Mouse (Mus musculus): Measurements from ENCODE around the gene Gm6763. TPM values are rescaled to one million over a fixed set of nuclear protein-coding genes. Genes with fewer than 3 reads are reported as not detected.
"Not testable (repeated sequence)": the region's sequence is repeated elsewhere in the genome, so short reads cannot be mapped to it uniquely, and the experiment has no call there.

The Gm6763 gene
- polyA plus RNA-seq (2016; fragmentation: Nextera tagmentation; extraction: Ambion mirVana): not detected in 2 replicates

DNA sequence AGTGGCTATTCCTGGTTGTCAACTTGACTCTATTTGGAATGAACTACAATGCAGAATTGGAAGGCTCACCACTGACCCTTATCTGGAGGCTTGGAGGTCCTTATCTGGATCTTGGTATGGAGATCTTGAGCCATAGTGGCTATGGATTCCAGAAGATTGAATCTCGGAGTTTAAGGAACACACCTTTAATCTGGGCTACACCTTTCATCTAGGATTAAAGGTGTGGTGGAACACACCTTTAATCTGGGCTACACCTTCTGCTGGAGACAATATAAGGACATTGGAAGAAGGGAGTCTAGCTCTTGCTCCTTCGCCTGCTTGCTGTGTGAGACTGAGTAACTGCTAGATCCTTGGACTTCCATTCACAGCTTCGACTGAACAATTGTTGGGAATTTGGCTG lies at the start of gene Gm6763:
Gene Gm6763 (plus strand): TSS at position 301 of the 400 bp plus-strand sequence.
- not testable (repeated sequence) for H3K4me2 ChIP-seq; H3K27me3 ChIP-seq; ATAC-seq (ENCODE audit: insufficient number of reproducible peaks, insufficient read depth, low FRiP score, low TSS enrichment, low read depth); H3K36me3 ChIP-seq; H3K4me3 ChIP-seq (replicated peaks); H3K27ac ChIP-seq; H3K9me3 ChIP-seq; H3K4me1 ChIP-seq (replicated peaks); H3K9ac ChIP-seq (replicated peaks)
- no CpG with 5 or more reads among the region's 3 CpGs for WGBS

DNA sequence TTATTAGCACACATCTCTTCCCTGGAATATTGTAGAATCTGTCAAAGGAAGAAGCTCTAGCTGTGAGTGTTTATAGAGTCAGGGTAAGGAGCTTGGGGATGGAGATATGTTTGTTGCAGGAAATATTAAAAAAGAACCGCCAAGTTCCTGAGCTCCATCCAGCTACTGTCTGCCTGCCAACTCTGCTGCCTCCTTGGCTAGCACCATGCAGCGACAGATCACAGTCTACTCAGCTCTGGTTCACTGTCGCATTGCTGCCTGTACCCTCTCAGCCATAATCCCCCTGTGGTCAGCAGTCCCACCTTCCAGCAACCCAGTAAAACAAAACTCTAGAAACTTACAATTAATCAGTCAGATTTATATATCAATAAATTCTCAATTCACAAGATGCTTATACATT lies 41.3 kb upstream of the Gm6763 start:
- Histone ChIP-seq H3K4me1 (replicated peaks) (no peaks in the 10 kb centered on the region), H3K9me3 (no peaks in the 10 kb centered on the region), H3K9ac (replicated peaks) (no peak overlapping the region), H3K27me3 (no peaks in the 10 kb centered on the region), H3K4me2 (no peak overlapping the region), H3K27ac (no peak overlapping the region), H3K36me3 (no peaks in the 10 kb centered on the region), H3K4me3 (replicated peaks) (no peak overlapping the region)
- ATAC-seq (ENCODE audit: insufficient number of reproducible peaks, insufficient read depth, low FRiP score, low TSS enrichment, low read depth): no peak
- WGBS: 90% methylated on average over 3 of the region's 3 CpGs

DNA sequence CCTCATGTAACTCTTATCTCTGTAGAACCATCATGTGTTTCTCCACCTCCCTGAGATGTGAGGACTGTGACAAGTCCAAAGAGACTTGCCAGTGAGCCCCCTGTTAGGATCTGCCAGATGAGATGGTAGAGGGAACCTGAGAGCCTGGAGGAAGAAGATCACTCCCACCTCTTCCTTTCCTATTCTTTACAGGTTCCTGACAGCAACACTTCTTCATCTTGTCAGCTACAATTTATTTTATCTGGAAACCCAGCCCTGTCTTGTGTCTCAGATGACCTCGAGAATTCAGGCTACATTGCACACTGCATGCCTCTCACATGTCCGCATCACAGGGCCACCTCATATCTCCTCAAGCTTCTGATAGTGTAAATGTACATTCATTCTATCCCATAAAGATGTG lies 33.0 kb upstream of the Gm6763 start:
- Histone ChIP-seq H3K36me3 (no peaks in the 10 kb centered on the region), H3K27ac (no peak overlapping the region), H3K27me3 (no peaks in the 10 kb centered on the region), H3K4me3 (replicated peaks) (no peak overlapping the region), H3K9me3 (no peaks in the 10 kb centered on the region), H3K4me1 (replicated peaks) (no peaks in the 10 kb centered on the region), H3K9ac (replicated peaks) (no peak overlapping the region), H3K4me2 (no peak overlapping the region)
- WGBS: 70% methylated on average over 2 of the region's 2 CpGs
- no peak for ATAC-seq (ENCODE audit: insufficient number of reproducible peaks, insufficient read depth, low FRiP score, low TSS enrichment, low read depth)

DNA sequence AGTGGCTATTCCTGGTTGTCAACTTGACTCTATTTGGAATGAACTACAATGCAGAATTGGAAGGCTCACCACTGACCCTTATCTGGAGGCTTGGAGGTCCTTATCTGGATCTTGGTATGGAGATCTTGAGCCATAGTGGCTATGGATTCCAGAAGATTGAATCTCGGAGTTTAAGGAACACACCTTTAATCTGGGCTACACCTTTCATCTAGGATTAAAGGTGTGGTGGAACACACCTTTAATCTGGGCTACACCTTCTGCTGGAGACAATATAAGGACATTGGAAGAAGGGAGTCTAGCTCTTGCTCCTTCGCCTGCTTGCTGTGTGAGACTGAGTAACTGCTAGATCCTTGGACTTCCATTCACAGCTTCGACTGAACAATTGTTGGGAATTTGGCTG lies 8.6 kb upstream of the Gm6763 start, which contains the start of gene Gm21293:
Gene Gm21293 (plus strand): TSS at position 301 of the 400 bp plus-strand sequence.
- H3K4me1 ChIP-seq (replicated peaks); H3K9ac ChIP-seq (replicated peaks); H3K27ac ChIP-seq; ATAC-seq (ENCODE audit: insufficient number of reproducible peaks, insufficient read depth, low FRiP score, low TSS enrichment, low read depth); H3K4me2 ChIP-seq; H3K27me3 ChIP-seq; H3K4me3 ChIP-seq (replicated peaks); H3K9me3 ChIP-seq; H3K36me3 ChIP-seq: not testable (repeated sequence)
- no CpG with 5 or more reads among the region's 3 CpGs for WGBS

DNA sequence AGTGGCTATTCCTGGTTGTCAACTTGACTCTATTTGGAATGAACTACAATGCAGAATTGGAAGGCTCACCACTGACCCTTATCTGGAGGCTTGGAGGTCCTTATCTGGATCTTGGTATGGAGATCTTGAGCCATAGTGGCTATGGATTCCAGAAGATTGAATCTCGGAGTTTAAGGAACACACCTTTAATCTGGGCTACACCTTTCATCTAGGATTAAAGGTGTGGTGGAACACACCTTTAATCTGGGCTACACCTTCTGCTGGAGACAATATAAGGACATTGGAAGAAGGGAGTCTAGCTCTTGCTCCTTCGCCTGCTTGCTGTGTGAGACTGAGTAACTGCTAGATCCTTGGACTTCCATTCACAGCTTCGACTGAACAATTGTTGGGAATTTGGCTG lies 8.4 kb downstream of the Gm6763 start, which contains the start of gene Gm8764:
Gene Gm8764 (plus strand): TSS at position 301 of the 400 bp plus-strand sequence.
- not testable (repeated sequence) for H3K27ac ChIP-seq; H3K9ac ChIP-seq (replicated peaks); H3K27me3 ChIP-seq; H3K9me3 ChIP-seq; ATAC-seq (ENCODE audit: insufficient number of reproducible peaks, insufficient read depth, low FRiP score, low TSS enrichment, low read depth); H3K4me2 ChIP-seq; H3K4me1 ChIP-seq (replicated peaks); H3K4me3 ChIP-seq (replicated peaks); H3K36me3 ChIP-seq
- no CpG with 5 or more reads among the region's 3 CpGs for WGBS

DNA sequence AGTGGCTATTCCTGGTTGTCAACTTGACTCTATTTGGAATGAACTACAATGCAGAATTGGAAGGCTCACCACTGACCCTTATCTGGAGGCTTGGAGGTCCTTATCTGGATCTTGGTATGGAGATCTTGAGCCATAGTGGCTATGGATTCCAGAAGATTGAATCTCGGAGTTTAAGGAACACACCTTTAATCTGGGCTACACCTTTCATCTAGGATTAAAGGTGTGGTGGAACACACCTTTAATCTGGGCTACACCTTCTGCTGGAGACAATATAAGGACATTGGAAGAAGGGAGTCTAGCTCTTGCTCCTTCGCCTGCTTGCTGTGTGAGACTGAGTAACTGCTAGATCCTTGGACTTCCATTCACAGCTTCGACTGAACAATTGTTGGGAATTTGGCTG lies 16.9 kb downstream of the Gm6763 start, which contains the start of gene Gm21304:
Gene Gm21304 (plus strand): TSS at position 301 of the 400 bp plus-strand sequence.
- ATAC-seq (ENCODE audit: insufficient number of reproducible peaks, insufficient read depth, low FRiP score, low TSS enrichment, low read depth); H3K4me1 ChIP-seq (replicated peaks); H3K9me3 ChIP-seq; H3K4me3 ChIP-seq (replicated peaks); H3K36me3 ChIP-seq; H3K4me2 ChIP-seq; H3K9ac ChIP-seq (replicated peaks); H3K27ac ChIP-seq; H3K27me3 ChIP-seq: not testable (repeated sequence)
- no CpG with 5 or more reads among the region's 3 CpGs for WGBS

DNA sequence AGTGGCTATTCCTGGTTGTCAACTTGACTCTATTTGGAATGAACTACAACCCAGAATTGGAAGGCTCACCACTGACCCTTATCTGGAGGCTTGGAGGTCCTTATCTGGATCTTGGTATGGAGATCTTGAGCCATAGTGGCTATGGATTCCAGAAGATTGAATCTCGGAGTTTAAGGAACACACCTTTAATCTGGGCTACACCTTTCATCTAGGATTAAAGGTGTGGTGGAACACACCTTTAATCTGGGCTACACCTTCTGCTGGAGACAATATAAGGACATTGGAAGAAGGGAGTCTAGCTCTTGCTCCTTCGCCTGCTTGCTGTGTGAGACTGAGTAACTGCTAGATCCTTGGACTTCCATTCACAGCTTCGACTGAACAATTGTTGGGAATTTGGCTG lies 25.4 kb downstream of the Gm6763 start, which contains the start of gene Gm21312:
Gene Gm21312 (plus strand): TSS at position 301 of the 400 bp plus-strand sequence.
- H3K27me3 ChIP-seq; H3K27ac ChIP-seq; H3K9me3 ChIP-seq; H3K4me2 ChIP-seq; H3K9ac ChIP-seq (replicated peaks); H3K4me3 ChIP-seq (replicated peaks); H3K36me3 ChIP-seq; ATAC-seq (ENCODE audit: insufficient number of reproducible peaks, insufficient read depth, low FRiP score, low TSS enrichment, low read depth); H3K4me1 ChIP-seq (replicated peaks): not testable (repeated sequence)
- no CpG with 5 or more reads among the region's 3 CpGs for WGBS

DNA sequence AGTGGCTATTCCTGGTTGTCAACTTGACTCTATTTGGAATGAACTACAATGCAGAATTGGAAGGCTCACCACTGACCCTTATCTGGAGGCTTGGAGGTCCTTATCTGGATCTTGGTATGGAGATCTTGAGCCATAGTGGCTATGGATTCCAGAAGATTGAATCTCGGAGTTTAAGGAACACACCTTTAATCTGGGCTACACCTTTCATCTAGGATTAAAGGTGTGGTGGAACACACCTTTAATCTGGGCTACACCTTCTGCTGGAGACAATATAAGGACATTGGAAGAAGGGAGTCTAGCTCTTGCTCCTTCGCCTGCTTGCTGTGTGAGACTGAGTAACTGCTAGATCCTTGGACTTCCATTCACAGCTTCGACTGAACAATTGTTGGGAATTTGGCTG lies 33.9 kb downstream of the Gm6763 start, which contains the start of gene Gm20765:
Gene Gm20765 (plus strand): TSS at position 301 of the 400 bp plus-strand sequence.
- not testable (repeated sequence) for H3K27ac ChIP-seq; H3K4me2 ChIP-seq; H3K4me1 ChIP-seq (replicated peaks); H3K9ac ChIP-seq (replicated peaks); ATAC-seq (ENCODE audit: insufficient number of reproducible peaks, insufficient read depth, low FRiP score, low TSS enrichment, low read depth); H3K27me3 ChIP-seq; H3K9me3 ChIP-seq; H3K36me3 ChIP-seq; H3K4me3 ChIP-seq (replicated peaks)
- no CpG with 5 or more reads among the region's 3 CpGs for WGBS

DNA sequence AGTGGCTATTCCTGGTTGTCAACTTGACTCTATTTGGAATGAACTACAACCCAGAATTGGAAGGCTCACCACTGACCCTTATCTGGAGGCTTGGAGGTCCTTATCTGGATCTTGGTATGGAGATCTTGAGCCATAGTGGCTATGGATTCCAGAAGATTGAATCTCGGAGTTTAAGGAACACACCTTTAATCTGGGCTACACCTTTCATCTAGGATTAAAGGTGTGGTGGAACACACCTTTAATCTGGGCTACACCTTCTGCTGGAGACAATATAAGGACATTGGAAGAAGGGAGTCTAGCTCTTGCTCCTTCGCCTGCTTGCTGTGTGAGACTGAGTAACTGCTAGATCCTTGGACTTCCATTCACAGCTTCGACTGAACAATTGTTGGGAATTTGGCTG lies 42.4 kb downstream of the Gm6763 start, which contains the start of gene Gm4340:
Gene Gm4340 (plus strand): TSS at position 301 of the 400 bp plus-strand sequence.
- not testable (repeated sequence) for H3K9me3 ChIP-seq; ATAC-seq (ENCODE audit: insufficient number of reproducible peaks, insufficient read depth, low FRiP score, low TSS enrichment, low read depth); H3K36me3 ChIP-seq; H3K4me1 ChIP-seq (replicated peaks); H3K27ac ChIP-seq; H3K9ac ChIP-seq (replicated peaks); H3K4me2 ChIP-seq; H3K27me3 ChIP-seq; H3K4me3 ChIP-seq (replicated peaks)
- whole genome bisulfite sequencing: no CpG with 5 or more reads among the region's 3 CpGs

Other genes starting within 250 kb of the Gm6763 start
- not detected in 2 replicates for gene Gm21293, start 8.5 kb upstream of the Gm6763 start, polyA plus RNA-seq (2016; fragmentation: Nextera tagmentation; extraction: Ambion mirVana)
- not detected in 2 replicates for gene Gm8764, start 8.5 kb downstream of the Gm6763 start, polyA plus RNA-seq (2016; fragmentation: Nextera tagmentation; extraction: Ambion mirVana)
- not detected in 2 replicates for gene Gm21304, start 17.0 kb downstream of the Gm6763 start, polyA plus RNA-seq (2016; fragmentation: Nextera tagmentation; extraction: Ambion mirVana)
- not detected in 2 replicates for gene Gm21312, start 25.5 kb downstream of the Gm6763 start, polyA plus RNA-seq (2016; fragmentation: Nextera tagmentation; extraction: Ambion mirVana)
- gene Gm20765, start 34.0 kb downstream of the Gm6763 start, polyA plus RNA-seq (2016; fragmentation: Nextera tagmentation; extraction: Ambion mirVana): not detected in 2 replicates
- gene Gm4340, start 42.5 kb downstream of the Gm6763 start, polyA plus RNA-seq (2016; fragmentation: Nextera tagmentation; extraction: Ambion mirVana): not detected in 2 replicates

Data from limb, embryonic 12.5 days (tissue).